ENCODE assay signal across 9 mouse cellular contexts in genomic region chr11:69604795-69605664, GRCm38 (mm10). TPM values are rescaled to one million over a fixed set of nuclear protein-coding genes. Genes with fewer than 3 reads are reported as not detected.
A peak's percentile ranks its signal among the peaks of the same experiment; 100 is the strongest.
DNase-seq lines count a peak whose midpoint lies in the region; ATAC-seq and TF ChIP-seq lines count a peak whose summit lies in the region.
"Had no signal": no experiment of that assay in that cellular context is flagged by ENCODE, and none has a peak within 500 bp of the region (broad histone marks: within the 10 kb centered on the region; RNA-seq: fewer than 3 reads in every experiment).

No protein-coding gene starts in this region.

- H3K4me2 ChIP-seq in embryonic facial prominence, embryonic 14.5 days (ENCODE audit: low read depth, low read length) = peak overlapping the region; percentile 98
- peak overlapping the region; percentile 100 for H3K4me2 ChIP-seq in hindbrain, embryonic 11.5 days (replicated peaks; ENCODE audit: low read depth, low read length)
- H3K4me2 ChIP-seq in liver, embryonic 11.5 days = peak overlapping the region; percentile 99
- peak overlapping the region; percentile 98 for H3K4me2 ChIP-seq in neural tube, embryonic 14.5 days (ENCODE audit: low read depth, low read length)

- no peak for TF ChIP-seq POLR2A in kidney, adult 2 months (IDR thresholded peaks at IDR 0.05; ENCODE audit: low read depth, low read length)

- no peak for DNase-seq in kidney, adult 2 months
- DNase-seq in kidney, adult 11 months = no peak
- peak; percentile 47 for DNase-seq in adrenal gland, adult 2 months
- DNase-seq in embryonic facial prominence, embryonic 14.5 days (ENCODE audit: low spot score) = peak; percentile 31
- DNase-seq in hindbrain, embryonic 11.5 days (ENCODE audit: low spot score) = peak; percentile 56
- no peak for DNase-seq in liver, embryonic 11.5 days (ENCODE audit: low spot score)
- DNase-seq in urinary bladder, adult 2 months (ENCODE audit: low spot score) = no peak

- ATAC-seq in embryonic facial prominence, embryonic 14.5 days (ENCODE audit: low read depth) = peak; percentile 53
- peak; percentile 54 for ATAC-seq in hindbrain, embryonic 11.5 days (ENCODE audit: low FRiP score)
- peak; percentile 7; the same call in 1 of the 2 replicates for ATAC-seq in liver, embryonic 11.5 days (replicated peaks; ENCODE audit: low FRiP score)
- peak; percentile 52 for ATAC-seq in neural tube, embryonic 14.5 days (ENCODE audit: low read depth)

- peaks cover 2% of the 10 kb centered on the region; the same call in 1 of the 2 replicates for H3K27me3 ChIP-seq in kidney, adult 2 months (replicated peaks; ENCODE audit: control insufficient read depth, insufficient read depth, low read length)
- peaks cover 5% of the 10 kb centered on the region; the same call in 1 of the 2 replicates for H3K27me3 ChIP-seq in embryonic facial prominence, embryonic 14.5 days (replicated peaks; ENCODE audit: control insufficient read depth, insufficient read depth, low read length)
- peaks cover 5% of the 10 kb centered on the region; the same call in 1 of the 2 replicates for H3K27me3 ChIP-seq in hindbrain, embryonic 11.5 days (ENCODE audit: control insufficient read depth, insufficient read depth, low read length)
- H3K27me3 ChIP-seq in liver, embryonic 11.5 days (replicated peaks; ENCODE audit: control insufficient read depth, insufficient read depth, low read length) = no peaks in the 10 kb centered on the region; the same call in 1 of the 2 replicates
- no peaks in the 10 kb centered on the region for H3K27me3 ChIP-seq in neural tube, embryonic 14.5 days (ENCODE audit: control insufficient read depth, insufficient read depth, low read length)

- H3K9me3 ChIP-seq in embryonic facial prominence, embryonic 14.5 days (ENCODE audit: control insufficient read depth, low read length) = no peaks in the 10 kb centered on the region
- no peaks in the 10 kb centered on the region for H3K9me3 ChIP-seq in hindbrain, embryonic 11.5 days (ENCODE audit: control insufficient read depth, low read length)
- H3K9me3 ChIP-seq in liver, embryonic 11.5 days (ENCODE audit: control insufficient read depth, low read length) = no peaks in the 10 kb centered on the region
- no peaks in the 10 kb centered on the region for H3K9me3 ChIP-seq in neural tube, embryonic 14.5 days (ENCODE audit: control insufficient read depth, low read length)

- H3K36me3 ChIP-seq in kidney, adult 2 months (ENCODE audit: control insufficient read depth, insufficient read depth, low read length) = no peaks in the 10 kb centered on the region
- no peaks in the 10 kb centered on the region for H3K36me3 ChIP-seq in embryonic facial prominence, embryonic 14.5 days (ENCODE audit: control insufficient read depth, insufficient read depth, low read length)
- H3K36me3 ChIP-seq in hindbrain, embryonic 11.5 days (ENCODE audit: control insufficient read depth, insufficient read depth, low read length) = no peaks in the 10 kb centered on the region
- H3K36me3 ChIP-seq in liver, embryonic 11.5 days (ENCODE audit: control insufficient read depth, insufficient read depth, low read length) = peaks cover 3% of the 10 kb centered on the region; the same call in 1 of the 2 replicates
- peaks cover 3% of the 10 kb centered on the region; the same call in 1 of the 2 replicates for H3K36me3 ChIP-seq in neural tube, embryonic 14.5 days (ENCODE audit: control insufficient read depth, insufficient read depth, low read length)

- no peak overlapping the region for H3K27ac ChIP-seq in kidney, adult 2 months (ENCODE audit: insufficient read depth, low read depth, low read length)
- H3K27ac ChIP-seq in embryonic facial prominence, embryonic 14.5 days (replicated peaks; ENCODE audit: low read depth, low read length) = no peak overlapping the region; the same call in 1 of the 2 replicates
- H3K27ac ChIP-seq in hindbrain, embryonic 11.5 days (ENCODE audit: low read depth, low read length) = no peak overlapping the region
- H3K27ac ChIP-seq in liver, embryonic 11.5 days (ENCODE audit: low read depth, low read length) = peak overlapping the region; percentile 82
- H3K27ac ChIP-seq in neural tube, embryonic 14.5 days (ENCODE audit: low read depth, low read length) = peak overlapping the region; percentile 58; the same call in 1 of the 2 replicates

- under 1% methylated on average over 71 of the region's 73 CpGs for WGBS in kidney, adult 2 months
- WGBS in embryonic facial prominence, embryonic 14.5 days = 0% methylated on average over 46 of the region's 73 CpGs
- WGBS in hindbrain, embryonic 11.5 days = under 1% methylated on average over 71 of the region's 73 CpGs
- 1% methylated on average over 73 of the region's 73 CpGs for whole genome bisulfite sequencing in liver, embryonic 11.5 days
- WGBS in neural tube, embryonic 14.5 days = under 1% methylated on average over 71 of the region's 73 CpGs

- peaks cover 2% of the 10 kb centered on the region; the same call in 1 of the 2 replicates for H3K4me1 ChIP-seq in kidney, adult 2 months (ENCODE audit: control insufficient read depth, insufficient read depth, low read length)
- peaks cover 19% of the 10 kb centered on the region for H3K4me1 ChIP-seq in embryonic facial prominence, embryonic 14.5 days (ENCODE audit: control insufficient read depth, insufficient read depth, low read length)
- H3K4me1 ChIP-seq in hindbrain, embryonic 11.5 days (replicated peaks; ENCODE audit: control insufficient read depth, insufficient read depth, low read length) = peaks cover 4% of the 10 kb centered on the region
- H3K4me1 ChIP-seq in liver, embryonic 11.5 days (replicated peaks; ENCODE audit: control insufficient read depth, insufficient read depth, low read length) = peaks cover 67% of the 10 kb centered on the region
- H3K4me1 ChIP-seq in neural tube, embryonic 14.5 days (ENCODE audit: control insufficient read depth, insufficient read depth, low read length) = peaks cover 13% of the 10 kb centered on the region

- peak overlapping the region; percentile 68 for H3K9ac ChIP-seq in embryonic facial prominence, embryonic 14.5 days (ENCODE audit: low read depth, low read length)
- H3K9ac ChIP-seq in hindbrain, embryonic 11.5 days (ENCODE audit: low read depth, low read length) = peak overlapping the region; percentile 52
- peak overlapping the region; percentile 74 for H3K9ac ChIP-seq in liver, embryonic 11.5 days (ENCODE audit: low read depth, low read length)
- H3K9ac ChIP-seq in neural tube, embryonic 14.5 days (replicated peaks; ENCODE audit: low read depth, low read length) = peak overlapping the region; percentile 55

- TF ChIP-seq CTCF in kidney, adult 2 months (conservative IDR thresholded peaks at IDR 0.05; ENCODE audit: insufficient read depth, insufficient read length, low read depth, low read length) = no peak

- peak overlapping the region; percentile 54 for H3K4me3 ChIP-seq in kidney, adult 2 months (ENCODE audit: insufficient read depth, low read depth, low read length)
- H3K4me3 ChIP-seq in embryonic facial prominence, embryonic 14.5 days (ENCODE audit: low read depth, low read length) = peak overlapping the region; percentile 60
- H3K4me3 ChIP-seq in hindbrain, embryonic 11.5 days (ENCODE audit: low read depth, low read length) = peak overlapping the region; percentile 60
- H3K4me3 ChIP-seq in liver, embryonic 11.5 days (ENCODE audit: low read depth, low read length) = peak overlapping the region; percentile 82
- peak overlapping the region; percentile 54 for H3K4me3 ChIP-seq in neural tube, embryonic 14.5 days (ENCODE audit: low read depth, low read length)

RNA-seq across cellular contexts. Expression of gene Atp1b2, which starts 0.7 kb away (rescaled TPM):
- 20.0 and 22.5 TPM in 2 replicates for polyA plus RNA-seq in kidney, adult 2 months (2012; rRNA removed)
- 10 to 100 TPM; 34.9 to 40.2 TPM for total RNA-seq in adrenal gland, adult 2 months (2021)
- 28.3 and 31.5 TPM in 2 replicates for polyA plus RNA-seq in adrenal gland, adult 2 months (2012; rRNA removed)
- 15.6 and 17.7 TPM in 2 replicates for polyA plus RNA-seq in embryonic facial prominence, embryonic 14.5 days (2014; fragmentation: Nextera tagmentation; extraction: Ambion mirVana)
- polyA plus RNA-seq in hindbrain, embryonic 11.5 days (2014; fragmentation: Nextera tagmentation; extraction: Ambion mirVana) = 11.7 and 13.1 TPM in 2 replicates
- 76.2 and 79.5 TPM in 2 replicates for polyA plus RNA-seq in liver, embryonic 11.5 days (2014; fragmentation: Nextera tagmentation; extraction: Ambion mirVana)
- 66.6 and 99.6 TPM in 2 replicates for polyA plus RNA-seq in neural tube, embryonic 14.5 days (2014; fragmentation: Nextera tagmentation; extraction: Ambion mirVana)
- polyA plus RNA-seq in urinary bladder, adult 2 months (2012; rRNA removed) = 23.5 and 46.2 TPM in 2 replicates

RNA-seq across cellular contexts. Expression of gene Shbg, which starts 12.7 kb away (rescaled TPM):
- 0.42 and 0.48 TPM in 2 replicates for polyA plus RNA-seq in kidney, adult 2 months (2012; rRNA removed)
- total RNA-seq in adrenal gland, adult 2 months (2021) = not detected
- polyA plus RNA-seq in adrenal gland, adult 2 months (2012; rRNA removed) = not detected in 2 replicates
- not detected in 2 replicates for polyA plus RNA-seq in embryonic facial prominence, embryonic 14.5 days (2014; fragmentation: Nextera tagmentation; extraction: Ambion mirVana)
- 0.17 TPM in 1 of 2 replicates, not detected in the other for polyA plus RNA-seq in hindbrain, embryonic 11.5 days (2014; fragmentation: Nextera tagmentation; extraction: Ambion mirVana)
- 42.9 and 43.8 TPM in 2 replicates for polyA plus RNA-seq in liver, embryonic 11.5 days (2014; fragmentation: Nextera tagmentation; extraction: Ambion mirVana)
- not detected in 2 replicates for polyA plus RNA-seq in neural tube, embryonic 14.5 days (2014; fragmentation: Nextera tagmentation; extraction: Ambion mirVana)
- polyA plus RNA-seq in urinary bladder, adult 2 months (2012; rRNA removed) = not detected in 2 replicates
- total RNA-seq: layer of hippocampus, postnatal 25 days had no signal

RNA-seq across cellular contexts. Expression of gene Sat2, which starts 16.8 kb away (rescaled TPM):
- 16.7 and 18.8 TPM in 2 replicates for polyA plus RNA-seq in kidney, adult 2 months (2012; rRNA removed)
- 10 to 100 TPM in 1 of 2 experiments, 1 to 10 TPM in 1; 6.1 to 11.9 TPM for total RNA-seq in adrenal gland, adult 2 months (2021)
- polyA plus RNA-seq in adrenal gland, adult 2 months (2012; rRNA removed) = 2.1 and 3.2 TPM in 2 replicates
- 15.6 and 16.6 TPM in 2 replicates for polyA plus RNA-seq in embryonic facial prominence, embryonic 14.5 days (2014; fragmentation: Nextera tagmentation; extraction: Ambion mirVana)
- polyA plus RNA-seq in hindbrain, embryonic 11.5 days (2014; fragmentation: Nextera tagmentation; extraction: Ambion mirVana) = 15.0 and 20.6 TPM in 2 replicates
- 16.7 and 18.0 TPM in 2 replicates for polyA plus RNA-seq in liver, embryonic 11.5 days (2014; fragmentation: Nextera tagmentation; extraction: Ambion mirVana)
- polyA plus RNA-seq in neural tube, embryonic 14.5 days (2014; fragmentation: Nextera tagmentation; extraction: Ambion mirVana) = 23.8 and 25.1 TPM in 2 replicates
- 18.4 and 19.5 TPM in 2 replicates for polyA plus RNA-seq in urinary bladder, adult 2 months (2012; rRNA removed)

RNA-seq across cellular contexts. Expression of gene Trp53, which starts 24.9 kb away (rescaled TPM):
- polyA plus RNA-seq in kidney, adult 2 months (2012; rRNA removed) = 48.5 and 55.0 TPM in 2 replicates
- 10 to 100 TPM; 59.6 to 67.5 TPM for total RNA-seq in adrenal gland, adult 2 months (2021)
- polyA plus RNA-seq in adrenal gland, adult 2 months (2012; rRNA removed) = 78.9 and 85.0 TPM in 2 replicates
- polyA plus RNA-seq in embryonic facial prominence, embryonic 14.5 days (2014; fragmentation: Nextera tagmentation; extraction: Ambion mirVana) = 111 and 133 TPM in 2 replicates
- polyA plus RNA-seq in hindbrain, embryonic 11.5 days (2014; fragmentation: Nextera tagmentation; extraction: Ambion mirVana) = 156 and 159 TPM in 2 replicates
- polyA plus RNA-seq in liver, embryonic 11.5 days (2014; fragmentation: Nextera tagmentation; extraction: Ambion mirVana) = 196 and 198 TPM in 2 replicates
- 54.6 and 68.8 TPM in 2 replicates for polyA plus RNA-seq in neural tube, embryonic 14.5 days (2014; fragmentation: Nextera tagmentation; extraction: Ambion mirVana)
- polyA plus RNA-seq in urinary bladder, adult 2 months (2012; rRNA removed) = 77.8 and 85.8 TPM in 2 replicates

RNA-seq across cellular contexts. Expression of gene Wrap53, which starts 25.0 kb away (rescaled TPM):
- polyA plus RNA-seq in kidney, adult 2 months (2012; rRNA removed) = 19.8 and 20.7 TPM in 2 replicates
- 10 to 100 TPM in 1 of 2 experiments, 1 to 10 TPM in 1; 8.4 to 12.0 TPM for total RNA-seq in adrenal gland, adult 2 months (2021)
- polyA plus RNA-seq in adrenal gland, adult 2 months (2012; rRNA removed) = 14.8 and 16.1 TPM in 2 replicates
- 18.4 and 19.8 TPM in 2 replicates for polyA plus RNA-seq in embryonic facial prominence, embryonic 14.5 days (2014; fragmentation: Nextera tagmentation; extraction: Ambion mirVana)
- 36.6 and 37.8 TPM in 2 replicates for polyA plus RNA-seq in hindbrain, embryonic 11.5 days (2014; fragmentation: Nextera tagmentation; extraction: Ambion mirVana)
- 33.7 and 39.3 TPM in 2 replicates for polyA plus RNA-seq in liver, embryonic 11.5 days (2014; fragmentation: Nextera tagmentation; extraction: Ambion mirVana)
- 17.3 and 20.8 TPM in 2 replicates for polyA plus RNA-seq in neural tube, embryonic 14.5 days (2014; fragmentation: Nextera tagmentation; extraction: Ambion mirVana)
- 7.2 and 7.3 TPM in 2 replicates for polyA plus RNA-seq in urinary bladder, adult 2 months (2012; rRNA removed)

Comparison
In these comparisons a context has a peak if more than half of its experiments do, and no peak if none do; other contexts are left out.
1. DNase-seq: peak in adrenal gland, adult 2 months (single experiment), embryonic facial prominence, embryonic 14.5 days (single experiment) and hindbrain, embryonic 11.5 days (single experiment); none in kidney, adult 2 months (single experiment), kidney, adult 11 months (single experiment), liver, embryonic 11.5 days (single experiment) and urinary bladder, adult 2 months (single experiment).
2. H3K27ac ChIP-seq: peak in liver, embryonic 11.5 days (single experiment) and neural tube, embryonic 14.5 days (single experiment); none in kidney, adult 2 months (single experiment), embryonic facial prominence, embryonic 14.5 days (single experiment) and hindbrain, embryonic 11.5 days (single experiment).
3. RNA of gene Shbg, which starts 12.7 kb away (polyA plus RNA-seq): 42.9 to 43.8 TPM in liver, embryonic 11.5 days; 0.42 to 0.48 TPM in kidney, adult 2 months, not detected in adrenal gland, adult 2 months, not detected in embryonic facial prominence, embryonic 14.5 days, 0.17 TPM in hindbrain, embryonic 11.5 days, not detected in neural tube, embryonic 14.5 days and not detected in urinary bladder, adult 2 months; every median in the first group is over 10 times any median in the second.
4. Peak in every context shown above with its lines, with median percentiles within 50 percentile points of each other: H3K4me3 ChIP-seq, ATAC-seq, H3K4me2 ChIP-seq and H3K9ac ChIP-seq.